Mouse (Mus musculus) left cerebral cortex, postnatal 14 days (tissue): ENCODE results near the gene Ufsp1. TPM values are rescaled to one million over a fixed set of nuclear protein-coding genes. Genes with fewer than 3 reads are reported as not detected.
"Not testable (repeated sequence)": the region's sequence is repeated elsewhere in the genome, so short reads cannot be mapped to it uniquely, and the experiment has no call there.

Experiments
- DNase-seq, 2 experiments: peaks; one replicate each; pipeline ENCODE4 v3.0.0; 2021 to 2022; ENCODE audit warnings: low spot score in 2 of 2, mixed read lengths in 1 of 2
- intact Hi-C: fragments of 180-260 bp; cut with DNase I; formaldehyde crosslinking; loops from one replicate; pipeline ENCODE4 v1.15.1; 2025
- long read RNA-seq, 2 experiments: library from polyadenylated mRNA; stranded (forward); transcript quantifications; one replicate each; pipeline ENCODE4 v2.0.0; 2021
- total RNA-seq, 2 experiments: library from RNA; stranded (reverse); gene quantifications; 2 replicates each; pipeline ENCODE4 v1.2.3; 2021

The Ufsp1 gene
- 10 to 100 TPM; 16.4 to 17.1 TPM for total RNA-seq
- long read RNA-seq, experiment 1, transcript Ufsp1-201 (1 exons, 1,037 nt) = major isoform, 5 of 5 reads
- long read RNA-seq, experiment 1, partial matches to known transcripts = 0 of 5 reads
- long read RNA-seq, experiment 1, other reads (novel, unspliced or antisense) = 0 of 5 reads
- long read RNA-seq, experiment 2, partial matches to known transcripts = 0 of 2 reads
- long read RNA-seq, experiment 2, other reads (novel, unspliced or antisense) = 0 of 2 reads

- DNase-seq = peak; percentile 97 to 98
- intact Hi-C loops = no loop called here
Observed at GRCm38 (mm10) chr5:137293839-137294743, at the start of gene Ufsp1. TSS of gene Ufsp1 (plus strand) at chr5:137294629.

GRCm38 (mm10) chr5:137263897-137264720 is 30.3 kb upstream of the Ufsp1 start:
- DNase-seq = no peak
- intact Hi-C loops = no loop called here

- DNase-seq = no peak
- intact Hi-C loops = no loop called here
Observed at GRCm38 (mm10) chr5:137264787-137265186, 29.6 kb upstream of the Ufsp1 start.

- no peak for DNase-seq
- intact Hi-C loops = no loop called here
Observed at GRCm38 (mm10) chr5:137268131-137268910, 26.1 kb upstream of the Ufsp1 start.

- intact Hi-C loops = no loop called here
- DNase-seq = no peak
Observed at GRCm38 (mm10) chr5:137277360-137278342, 16.8 kb upstream of the Ufsp1 start.

GRCm38 (mm10) chr5:137284411-137284810 is 10.0 kb upstream of the Ufsp1 start:
- DNase-seq, intact Hi-C loops: not testable (repeated sequence)

- intact Hi-C loops = loop anchor here (5.0 kb wide), 1 partner anchor 253 kb away; no protein-coding TSS in a partner anchor
- peak in 1 of 2 experiments; percentile 64 for DNase-seq
Observed at GRCm38 (mm10) chr5:137285045-137285444, 9.4 kb upstream of the Ufsp1 start.

GRCm38 (mm10) chr5:137285986-137286385 is 8.4 kb upstream of the Ufsp1 start:
- no peak for DNase-seq
- intact Hi-C loops = loop anchor here (1.0 to 5.0 kb wide), 2 partner anchors 155 to 254 kb away; no protein-coding TSS in a partner anchor

GRCm38 (mm10) chr5:137286655-137287031 is 7.8 kb upstream of the Ufsp1 start:
- intact Hi-C loops = loop anchor here (1.0 to 5.0 kb wide), 2 partner anchors 155 to 254 kb away; no protein-coding TSS in a partner anchor
- DNase-seq = peak; percentile 92 to 95

GRCm38 (mm10) chr5:137287032-137287952 is 7.1 kb upstream of the Ufsp1 start, which contains the start of gene Ache:
TSS of gene Ache (plus strand) at chr5:137287519.
- intact Hi-C loops = loop anchor here (5.0 kb wide), 1 partner anchor 255 kb away; no protein-coding TSS in a partner anchor
- peak; percentile 77 to 91 for DNase-seq

- DNase-seq = peak; percentile 59 to 70
- intact Hi-C loops = loop anchor here (5.0 kb wide), 1 partner anchor 256 kb away; no protein-coding TSS in a partner anchor
Observed at GRCm38 (mm10) chr5:137287953-137288743, 6.3 kb upstream of the Ufsp1 start.

GRCm38 (mm10) chr5:137288999-137289470 is 5.4 kb upstream of the Ufsp1 start:
- intact Hi-C loops = loop anchor here (5.0 kb wide), 1 partner anchor 257 kb away; no protein-coding TSS in a partner anchor
- peak; percentile 63 to 79 for DNase-seq

GRCm38 (mm10) chr5:137289591-137290365 is 4.7 kb upstream of the Ufsp1 start:
- no peak for DNase-seq
- intact Hi-C loops = loop anchor here (5.0 kb wide), 1 partner anchor 257 kb away; no protein-coding TSS in a partner anchor

- intact Hi-C loops = no loop called here
- DNase-seq = no peak
Observed at GRCm38 (mm10) chr5:137290677-137291076, 3.8 kb upstream of the Ufsp1 start.
